Mouse (Mus musculus) MEL (cell line): ENCODE results near the gene Mpeg1. TPM values are rescaled to one million over a fixed set of nuclear protein-coding genes. Genes with fewer than 3 reads are reported as not detected.
A peak's percentile ranks its signal among the peaks of the same experiment; 100 is the strongest.

Experiments used
- DNase-seq: peaks from one replicate; pipeline ENCODE4 v3.0.0; 2011; ENCODE audit warnings: low read depth, low spot score
- H3K27ac ChIP-seq: 2 replicates; pipeline ENCODE4 v1.5.1; 2012; ENCODE audit warnings: low read depth, mild to moderate bottlenecking, control low read depth, low read length, moderate library complexity; ENCODE audit not compliant: control insufficient read depth
- H3K27me3 ChIP-seq, 2 experiments: fragments of 150-350 bp in 1 of 2; sonication (generic) in 1 of 2; 2 replicates each; pipeline ENCODE4 v1.6.1; 2012; ENCODE audit warnings: low read length in 2 of 2, mild to moderate bottlenecking in 2 of 2, improper control_type of control experiment in 1 of 2, moderate library complexity in 1 of 2; ENCODE audit not compliant: insufficient read depth in 2 of 2, control insufficient read depth in 1 of 2
- H3K36me3 ChIP-seq, 2 experiments: 2 replicates each; pipeline ENCODE4 v1.6.1; 2012 to 2014; ENCODE audit warnings: low read length in 2 of 2, improper control_type of control experiment in 1 of 2, inconsistent platforms in 1 of 2, mild to moderate bottlenecking in 1 of 2; ENCODE audit not compliant: insufficient read depth in 2 of 2, control insufficient read depth in 1 of 2
- H3K4me1 ChIP-seq, 2 experiments: fragments of 150-350 bp in 1 of 2; sonication (generic) in 1 of 2; 2 replicates each; pipeline ENCODE4 v1.6.1; 2012; ENCODE audit warnings: low read length in 2 of 2, improper control_type of control experiment in 1 of 2, mild to moderate bottlenecking in 1 of 2; ENCODE audit not compliant: insufficient read depth in 2 of 2, control insufficient read depth in 1 of 2
- H3K4me3 ChIP-seq, 2 experiments: fragments of 150-350 bp in 1 of 2; sonication (generic) in 1 of 2; 2 replicates each; pipeline ENCODE4 v1.5.1; 2012; ENCODE audit warnings: low read depth in 2 of 2, low read length in 2 of 2, mild to moderate bottlenecking in 2 of 2, moderate library complexity in 2 of 2, control low read depth in 1 of 2, improper control_type of control experiment in 1 of 2; ENCODE audit not compliant: control insufficient read depth in 1 of 2, insufficient read depth in 1 of 2
- H3K79me2 ChIP-seq: 2 replicates; pipeline ENCODE4 v1.6.1; 2012; ENCODE audit warnings: mild to moderate bottlenecking, low read length, moderate library complexity; ENCODE audit not compliant: control insufficient read depth, poor library complexity, insufficient read depth
- H3K9ac ChIP-seq: 2 replicates; pipeline ENCODE4 v1.6.1; 2012; ENCODE audit warnings: low read depth, mild to moderate bottlenecking, control low read depth, low read length, moderate library complexity; ENCODE audit not compliant: control insufficient read depth, poor library complexity, severe bottlenecking
- H3K9me3 ChIP-seq: fragments of 150-350 bp; sonication (generic); replicated peaks from 2 replicates; pipeline ENCODE4 v1.6.1; 2012; ENCODE audit warnings: mild to moderate bottlenecking, low read length, improper control_type of control experiment, moderate library complexity; ENCODE audit not compliant: insufficient read depth
- CHD1 ChIP-seq: IDR thresholded peaks from 2 replicates; pipeline ENCODE4 v1.6.1; 2012; ENCODE audit warnings: low read depth, mild to moderate bottlenecking, inconsistent platforms, low read length, improper control_type of control experiment
- E2F4 ChIP-seq: IDR thresholded peaks from 2 replicates; pipeline ENCODE4 v1.6.1; 2011; ENCODE audit warnings: low read depth, low read length, improper control_type of control experiment, borderline replicate concordance
- ELF1 ChIP-seq: IDR thresholded peaks from 2 replicates; pipeline ENCODE4 v1.6.1; 2014; ENCODE audit warnings: low read depth, mild to moderate bottlenecking, inconsistent platforms, low read length, improper control_type of control experiment, moderate library complexity
- EP300 ChIP-seq, 2 experiments: IDR thresholded peaks; 2 replicates each; pipeline ENCODE4 v1.6.1; 2011; ENCODE audit warnings: improper control_type of control experiment in 2 of 2, low read length in 2 of 2, low read depth in 1 of 2, mild to moderate bottlenecking in 1 of 2
- GABPA ChIP-seq: IDR thresholded peaks from 2 replicates; pipeline ENCODE4 v1.6.1; 2012; ENCODE audit warnings: low read depth, mild to moderate bottlenecking, inconsistent platforms, low read length, improper control_type of control experiment, moderate library complexity
- GATA1 ChIP-seq: IDR thresholded peaks from 2 replicates; pipeline ENCODE4 v1.6.1; 2011; ENCODE audit warnings: low read depth, low read length, improper control_type of control experiment
- JUND ChIP-seq: IDR thresholded peaks from 2 replicates; pipeline ENCODE4 v1.6.1; 2011; ENCODE audit warnings: low read depth, mild to moderate bottlenecking, improper control_type of control experiment, low read length
- MAFK ChIP-seq: IDR thresholded peaks from 2 replicates; pipeline ENCODE4 v1.6.1; 2011; ENCODE audit warnings: low read depth, mild to moderate bottlenecking, low read length, improper control_type of control experiment, borderline replicate concordance
- MAZ ChIP-seq: IDR thresholded peaks from 2 replicates; pipeline ENCODE4 v1.6.1; 2012; ENCODE audit warnings: low read depth, mild to moderate bottlenecking, inconsistent platforms, low read length, improper control_type of control experiment
- MXI1 ChIP-seq: IDR thresholded peaks from 2 replicates; pipeline ENCODE4 v1.6.1; 2011; ENCODE audit warnings: mild to moderate bottlenecking, low read depth, low read length, improper control_type of control experiment
- MYB ChIP-seq: IDR thresholded peaks from 2 replicates; pipeline ENCODE4 v1.6.1; 2011; ENCODE audit warnings: mild to moderate bottlenecking, low read depth, low read length, improper control_type of control experiment
- MYC ChIP-seq: IDR thresholded peaks from 2 replicates; pipeline ENCODE4 v1.6.1; 2011; ENCODE audit warnings: low read depth, mild to moderate bottlenecking, low read length, improper control_type of control experiment, moderate library complexity
- NRF1 ChIP-seq: IDR thresholded peaks from 2 replicates; pipeline ENCODE4 v1.6.1; 2014; ENCODE audit warnings: low read depth, mild to moderate bottlenecking, inconsistent platforms, low read length, improper control_type of control experiment, moderate library complexity; ENCODE audit not compliant: poor library complexity, insufficient read depth, severe bottlenecking
- POLR2A ChIP-seq, 2 experiments: IDR thresholded peaks; 2 replicates each; pipeline ENCODE4 v1.6.1; 2011 to 2012; ENCODE audit warnings: low read length in 2 of 2, mild to moderate bottlenecking in 2 of 2, control low read depth in 1 of 2, improper control_type of control experiment in 1 of 2, low read depth in 1 of 2, moderate library complexity in 1 of 2; ENCODE audit not compliant: control insufficient read depth in 1 of 2, insufficient read depth in 1 of 2, poor library complexity in 1 of 2
- POLR2AphosphoS2 ChIP-seq: IDR thresholded peaks from 2 replicates; pipeline ENCODE4 v1.6.1; 2011; ENCODE audit warnings: low read length, improper control_type of control experiment
- SMC3 ChIP-seq: IDR thresholded peaks from 2 replicates; pipeline ENCODE4 v1.6.1; 2011; ENCODE audit warnings: low read depth, low read length, improper control_type of control experiment
- polyA plus RNA-seq, 2 experiments: library from polyadenylated mRNA; stranded (reverse) in 1 of 2; unstranded in 1 of 2; fragments of >175 nt in 1 of 2; fragments of >200 nt in 1 of 2; gene quantifications; 2 replicates each; pipeline versions ENCODE4 v1.2.1 to v1.2.4; 2012; ENCODE audit warnings: low replicate concordance in 2 of 2, low read depth in 1 of 2; ENCODE audit not compliant: insufficient read length in 2 of 2, insufficient read depth in 1 of 2, missing spikeins in 1 of 2
- total RNA-seq: library from RNA; depleted of rRNA; stranded (reverse); fragments of 300-350 nt; gene quantifications from 2 replicates; pipeline ENCODE4 v1.2.3, GENCODE M21; 2012

Mpeg1 gene
- total and polyA plus RNA-seq, 3 experiments, result 0.07 TPM; not detected in 2

DNA sequence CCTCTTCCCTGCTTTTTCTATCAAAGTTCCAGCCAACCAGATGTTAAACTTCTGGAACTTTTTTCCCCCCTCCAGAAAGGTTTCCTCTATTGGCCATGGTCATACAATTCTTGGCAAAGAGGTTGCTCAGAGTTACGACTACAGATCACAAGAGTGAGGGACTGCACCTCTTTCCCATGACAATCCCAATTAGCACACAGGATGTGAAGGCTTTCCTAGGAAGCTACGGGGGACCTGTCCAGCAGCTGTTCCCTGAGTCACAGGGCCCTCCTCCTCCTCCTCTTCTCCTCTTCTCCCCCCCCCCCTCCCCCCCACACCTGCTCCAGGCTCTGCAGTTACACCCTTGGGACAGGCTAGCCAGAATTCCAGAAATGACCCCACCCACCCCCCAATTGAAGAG, 38.9 kb downstream of the Mpeg1 start:
- Histone ChIP-seq H3K9ac (no peak overlapping the region), H3K9me3 (no peaks in the 10 kb centered on the region), H3K79me2 (peaks cover 4% of the 10 kb centered on the region; the same call in 1 of the 2 replicates), H3K4me3 (no peak overlapping the region), H3K36me3 (no peaks in the 10 kb centered on the region; a peak in 2 of 4 replicates), H3K27ac (no peak overlapping the region), H3K4me1 (peaks cover 3 to 6% of the 10 kb centered on the region in 2 experiments; a peak in 2 of 4 replicates), H3K27me3 (no peaks in the 10 kb centered on the region)
- no peak for TF ChIP-seq MYB
- TF ChIP-seq GATA1, result no peak
- DNase-seq, result no peak

DNA sequence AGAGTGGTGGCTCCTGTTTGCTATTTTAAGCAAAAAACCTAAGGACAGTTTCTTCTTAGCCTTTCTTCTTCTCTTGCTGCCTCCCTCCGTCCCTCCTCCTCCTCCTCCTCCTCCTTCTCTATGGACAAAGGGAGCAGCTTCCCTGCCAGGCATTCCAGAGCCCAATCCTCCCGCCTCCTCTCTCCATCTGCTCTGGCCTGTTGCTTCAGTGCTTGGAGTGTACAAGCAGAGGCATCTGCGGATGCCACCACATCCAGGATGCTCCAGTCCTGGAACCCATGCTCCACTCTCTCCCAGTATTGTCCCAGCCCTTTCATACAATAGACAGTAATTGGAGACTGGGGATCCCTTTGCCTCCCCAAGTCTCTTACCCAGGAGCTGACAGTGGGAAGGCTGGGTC, 39.5 kb downstream of the Mpeg1 start:
- Histone ChIP-seq H3K36me3 (no peaks in the 10 kb centered on the region; a peak in 2 of 4 replicates), H3K4me3 (peak overlapping the region in 1 of 2 experiments; percentile 84; a peak in 1 of 4 replicates)
- no peak for DNase-seq

DNA sequence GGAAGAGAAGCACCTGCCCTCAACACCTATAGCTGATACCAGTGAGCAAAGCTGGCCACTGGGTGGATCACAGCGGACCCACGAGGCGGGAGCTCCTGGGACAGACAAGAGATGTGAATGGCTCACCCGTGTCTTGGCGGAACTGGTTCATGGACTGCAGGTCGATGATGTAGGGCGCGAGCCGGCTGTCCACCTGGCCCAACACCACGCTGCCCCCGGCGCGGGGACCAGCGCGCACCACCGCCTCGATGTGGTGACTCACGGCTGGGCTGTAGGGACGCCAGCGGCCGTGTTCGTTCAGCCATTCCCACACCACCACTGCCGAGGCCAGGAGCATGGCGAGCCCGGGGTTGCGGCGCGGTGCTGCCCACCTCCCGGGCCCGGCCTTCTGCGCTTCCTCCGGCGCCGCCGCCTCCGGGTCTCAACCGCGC, 40.3 kb downstream of the Mpeg1 start:
- H3K9me3 ChIP-seq, result no peaks in the 10 kb centered on the region
- peak overlapping the region; percentile 81 for H3K9ac ChIP-seq
- peaks cover 3 to 6% of the 10 kb centered on the region in 2 experiments; a peak in 2 of 4 replicates for H3K4me1 ChIP-seq
- H3K27me3 ChIP-seq, result no peaks in the 10 kb centered on the region
- peak overlapping the region; percentile 60 to 84 for H3K4me3 ChIP-seq
- peaks cover 4% of the 10 kb centered on the region; the same call in 1 of the 2 replicates for H3K79me2 ChIP-seq
- TF ChIP-seq NRF1 (no peak), GABPA (no peak), SMC3 (no peak), POLR2A (IDR thresholded peaks at IDR 0.05; ENCODE audit: control insufficient read depth in 1 of 2, insufficient read depth in 1 of 2, low read depth in 1 of 2, low read length in 2 of 2, poor library complexity in 1 of 2) (no peak), E2F4 (no peak)
- no peaks in the 10 kb centered on the region; a peak in 1 of 4 replicates for H3K36me3 ChIP-seq
- peak; percentile 48 for DNase-seq
- H3K27ac ChIP-seq, result no peak overlapping the region

More for the DNA sequence above, 39.5 kb downstream of the Mpeg1 start:
- no peaks in the 10 kb centered on the region for H3K9me3 ChIP-seq
- TF ChIP-seq EP300 (IDR thresholded peaks at IDR 0.05; ENCODE audit: low read depth in 1 of 2, low read length in 2 of 2) (no peak), MXI1 (no peak), JUND (no peak), MAFK (no peak), POLR2AphosphoS2 (no peak), ELF1 (no peak), MAZ (no peak), E2F4 (no peak), CHD1 (no peak), MYC (no peak)
- no peak overlapping the region for H3K27ac ChIP-seq
- peaks cover 4% of the 10 kb centered on the region; the same call in 1 of the 2 replicates for H3K79me2 ChIP-seq
- H3K4me1 ChIP-seq, result peaks cover 3 to 6% of the 10 kb centered on the region in 2 experiments; a peak in 2 of 4 replicates
- H3K27me3 ChIP-seq, result no peaks in the 10 kb centered on the region
- H3K9ac ChIP-seq, result no peak overlapping the region
